Mouse (Mus musculus) liver, embryonic 11.5 days (tissue): ENCODE measurements around the gene Rad51d. TPM values are rescaled to one million over a fixed set of nuclear protein-coding genes. Genes with fewer than 3 reads are reported as not detected.

ENCODE experiments used
- ATAC-seq: fragments of 200-750 bp; cut with Nextera tagmentation; replicated peaks from 2 replicates; pipeline ENCODE4 v1.8.0; 2017; ENCODE audit warnings: moderate number of reproducible peaks, mild to moderate bottlenecking, moderate TSS enrichment, moderate library complexity; ENCODE audit not compliant: low FRiP score
- DNase-seq: peaks from one replicate; pipeline ENCODE4 v3.0.0-alpha.2; 2017; ENCODE audit warnings: low spot score
- H3K27ac ChIP-seq: fragments of 300-500 bp; sonication (generic); 2 replicates; pipeline ENCODE4 v1.5.1; 2014; ENCODE audit warnings: mild to moderate bottlenecking, low read depth, low read length, control low read depth
- H3K27me3 ChIP-seq: fragments of 300-500 bp; sonication (generic); replicated peaks from 2 replicates; pipeline ENCODE4 v1.6.1; 2014; ENCODE audit warnings: low read length, mixed read lengths; ENCODE audit not compliant: control insufficient read depth, insufficient read depth
- H3K36me3 ChIP-seq: fragments of 300-500 bp; sonication (generic); 2 replicates; pipeline ENCODE4 v1.6.1; 2014; ENCODE audit warnings: mild to moderate bottlenecking, low read length, moderate library complexity, mixed read lengths; ENCODE audit not compliant: control insufficient read depth, insufficient read depth
- H3K4me1 ChIP-seq: fragments of 300-500 bp; sonication (generic); replicated peaks from 2 replicates; pipeline ENCODE4 v1.6.1; 2014; ENCODE audit warnings: low read length, mixed read lengths; ENCODE audit not compliant: control insufficient read depth, insufficient read depth
- H3K4me2 ChIP-seq: fragments of 300-500 bp; sonication (generic); 2 replicates; pipeline ENCODE4 v1.6.1; 2014; ENCODE audit warnings: mild to moderate bottlenecking, control low read depth, moderate library complexity
- H3K4me3 ChIP-seq: fragments of 300-500 bp; sonication (generic); 2 replicates; pipeline ENCODE4 v1.5.1; 2014; ENCODE audit warnings: low read depth, low read length, control low read depth
- H3K9ac ChIP-seq: fragments of 300-500 bp; sonication (generic); 2 replicates; pipeline ENCODE4 v1.6.1; 2014; ENCODE audit warnings: low read depth, low read length, control low read depth
- H3K9me3 ChIP-seq: fragments of 300-500 bp; sonication (generic); 2 replicates; pipeline ENCODE4 v1.6.1; 2016; ENCODE audit warnings: low read length, inconsistent platforms, mixed read lengths; ENCODE audit not compliant: control insufficient read depth
- WGBS: fragments of 180-500 bp; shearing (Covaris S2); extraction: QIAGEN DNeasy Blood & Tissue Kit; methylation state at CpG from one replicate; pipeline ENCODE4 v1.1.7; 2014; 5-methylcytosine and 5-hydroxymethylcytosine counted together
- polyA plus RNA-seq: library from polyadenylated mRNA; unstranded; fragments of >200 nt; fragmentation: Nextera tagmentation; extraction: Ambion mirVana; gene quantifications from 2 replicates; pipeline ENCODE4 v1.2.1, GENCODE M21; 2014

Rad51d gene
- polyA plus RNA-seq, 1 experiment from 2014 or later, result 14.4 TPM

GRCm38 (mm10) chr11:82883180-82883579 is 7.2 kb downstream of the Rad51d start:
- Histone ChIP-seq H3K27ac (no peak overlapping the region), H3K9ac (no peak overlapping the region), H3K27me3 (no peaks in the 10 kb centered on the region), H3K4me1 (peaks cover under 1% of the 10 kb centered on the region; the same call in 1 of the 2 replicates), H3K4me2 (no peak overlapping the region), H3K9me3 (no peaks in the 10 kb centered on the region), H3K4me3 (no peak overlapping the region), H3K36me3 (no peaks in the 10 kb centered on the region)
- no peak for ATAC-seq
- no peak for DNase-seq
- 76% methylated on average over 8 of the region's 8 CpGs for WGBS

GRCm38 (mm10) chr11:82877726-82878344 is 12.6 kb downstream of the Rad51d start:
- H3K4me2 ChIP-seq, result no peak overlapping the region
- H3K36me3 ChIP-seq, result no peaks in the 10 kb centered on the region
- H3K9ac ChIP-seq, result no peak overlapping the region
- no peaks in the 10 kb centered on the region for H3K4me1 ChIP-seq
- DNase-seq (no peak), ATAC-seq (no peak)
- WGBS, result 87% methylated on average over 7 of the region's 7 CpGs
- no peak overlapping the region for H3K4me3 ChIP-seq
- no peak overlapping the region for H3K27ac ChIP-seq
- H3K9me3 ChIP-seq, result no peaks in the 10 kb centered on the region
- H3K27me3 ChIP-seq, result no peaks in the 10 kb centered on the region

DNA sequence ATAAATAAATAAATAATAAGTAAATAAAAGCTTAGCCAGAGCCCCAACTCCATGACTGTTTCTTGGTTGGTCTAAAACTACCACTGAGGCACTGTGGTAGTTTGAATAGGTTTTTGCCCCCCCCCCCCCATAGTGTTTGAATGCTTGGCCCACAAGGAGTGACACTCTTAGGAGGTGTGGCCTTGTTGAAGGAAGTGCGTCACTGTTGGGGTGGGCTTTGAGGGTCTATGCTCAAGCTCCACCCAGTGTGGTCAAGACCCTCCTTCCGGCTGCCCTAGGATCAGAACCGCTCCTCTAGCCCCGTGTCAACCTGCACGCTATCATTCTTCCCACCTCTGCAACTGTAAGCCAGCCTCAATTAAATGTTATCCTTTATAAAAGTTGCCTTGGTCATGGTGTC is 14.8 kb downstream of the Rad51d start:
- no peaks in the 10 kb centered on the region for H3K4me1 ChIP-seq
- ATAC-seq, result no peak
- H3K27ac ChIP-seq, result no peak overlapping the region
- H3K27me3 ChIP-seq, result no peaks in the 10 kb centered on the region
- no peak overlapping the region for H3K9ac ChIP-seq
- no peaks in the 10 kb centered on the region for H3K36me3 ChIP-seq
- 88% methylated on average over 5 of the region's 5 CpGs for WGBS
- H3K4me2 ChIP-seq, result no peak overlapping the region
- no peak overlapping the region for H3K4me3 ChIP-seq
- DNase-seq, result no peak
- no peaks in the 10 kb centered on the region for H3K9me3 ChIP-seq

DNA sequence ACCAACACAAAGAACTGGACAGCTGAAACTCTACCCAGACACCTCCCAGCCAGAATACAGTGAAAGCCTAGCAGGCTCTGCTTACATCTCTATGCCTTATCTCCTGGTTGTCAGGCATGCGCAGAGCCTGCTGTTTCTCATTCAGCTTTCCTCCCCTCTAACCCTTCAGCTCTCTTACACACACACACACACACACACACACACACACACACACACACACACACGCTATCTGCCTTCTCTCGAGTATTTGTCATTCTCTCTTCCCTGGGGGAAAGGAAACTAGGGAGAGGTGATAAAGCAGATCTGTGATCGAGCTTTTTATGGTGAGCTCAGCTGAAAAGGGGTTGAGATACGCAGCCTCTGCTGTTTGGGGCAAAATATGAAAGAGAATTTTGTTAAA is 15.5 kb downstream of the Rad51d start:
- 0 out of 2 replicates have a peak overlapping the region, but pooled peaks have one; percentile 13 for H3K27ac ChIP-seq

DNA sequence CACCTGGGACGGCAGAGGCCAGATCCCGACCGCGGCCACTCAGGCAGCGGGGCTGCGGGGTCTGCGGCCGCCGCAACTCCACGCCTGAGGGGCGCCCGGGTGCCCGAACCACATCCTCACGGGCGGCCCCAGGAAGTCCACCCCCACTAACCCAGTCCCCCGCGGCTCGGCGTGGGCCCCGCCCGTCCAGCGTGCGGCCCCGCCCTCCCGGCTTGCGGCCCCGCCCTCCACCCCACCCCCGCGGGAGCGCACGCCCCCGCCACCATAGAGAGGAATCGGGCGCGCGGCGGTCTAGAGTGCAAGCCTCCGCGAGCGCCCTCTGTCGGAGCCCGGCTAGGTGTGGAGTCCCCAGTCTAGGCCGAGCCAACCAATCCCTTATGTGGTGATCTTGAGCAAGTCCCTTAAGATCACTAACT is 19.4 kb downstream of the Rad51d start, which contains the start of gene Rffl:
Gene Rffl (minus strand): TSS at position 180 of the 416 bp plus-strand sequence.
- under 1% methylated on average over 42 of the region's 43 CpGs for WGBS
- H3K36me3 ChIP-seq, result no peaks in the 10 kb centered on the region
- no peaks in the 10 kb centered on the region for H3K27me3 ChIP-seq
- H3K9ac ChIP-seq, result peak within 1 kb of the TSS; percentile 90
- H3K4me2 ChIP-seq, result peak within 1 kb of the TSS; percentile 79
- ATAC-seq (peak; percentile 84), DNase-seq (peak; percentile 89)
- H3K27ac ChIP-seq, result peak within 1 kb of the TSS; percentile 86
- peaks cover 15% of the 10 kb centered on the region for H3K4me1 ChIP-seq
- H3K9me3 ChIP-seq, result no peaks in the 10 kb centered on the region
- peak within 1 kb of the TSS; percentile 93 for H3K4me3 ChIP-seq

More for the DNA sequence above, 15.5 kb downstream of the Rad51d start:
- ATAC-seq (peak; percentile 53), DNase-seq (no peak)
- H3K4me2 ChIP-seq, result peak overlapping the region; percentile 45
- no peak overlapping the region for H3K4me3 ChIP-seq
- no peaks in the 10 kb centered on the region for H3K4me1 ChIP-seq
- H3K9ac ChIP-seq, result no peak overlapping the region
- H3K36me3 ChIP-seq, result no peaks in the 10 kb centered on the region
- no peaks in the 10 kb centered on the region for H3K27me3 ChIP-seq
- 31% methylated on average over 5 of the region's 5 CpGs for WGBS
- no peaks in the 10 kb centered on the region for H3K9me3 ChIP-seq

DNA sequence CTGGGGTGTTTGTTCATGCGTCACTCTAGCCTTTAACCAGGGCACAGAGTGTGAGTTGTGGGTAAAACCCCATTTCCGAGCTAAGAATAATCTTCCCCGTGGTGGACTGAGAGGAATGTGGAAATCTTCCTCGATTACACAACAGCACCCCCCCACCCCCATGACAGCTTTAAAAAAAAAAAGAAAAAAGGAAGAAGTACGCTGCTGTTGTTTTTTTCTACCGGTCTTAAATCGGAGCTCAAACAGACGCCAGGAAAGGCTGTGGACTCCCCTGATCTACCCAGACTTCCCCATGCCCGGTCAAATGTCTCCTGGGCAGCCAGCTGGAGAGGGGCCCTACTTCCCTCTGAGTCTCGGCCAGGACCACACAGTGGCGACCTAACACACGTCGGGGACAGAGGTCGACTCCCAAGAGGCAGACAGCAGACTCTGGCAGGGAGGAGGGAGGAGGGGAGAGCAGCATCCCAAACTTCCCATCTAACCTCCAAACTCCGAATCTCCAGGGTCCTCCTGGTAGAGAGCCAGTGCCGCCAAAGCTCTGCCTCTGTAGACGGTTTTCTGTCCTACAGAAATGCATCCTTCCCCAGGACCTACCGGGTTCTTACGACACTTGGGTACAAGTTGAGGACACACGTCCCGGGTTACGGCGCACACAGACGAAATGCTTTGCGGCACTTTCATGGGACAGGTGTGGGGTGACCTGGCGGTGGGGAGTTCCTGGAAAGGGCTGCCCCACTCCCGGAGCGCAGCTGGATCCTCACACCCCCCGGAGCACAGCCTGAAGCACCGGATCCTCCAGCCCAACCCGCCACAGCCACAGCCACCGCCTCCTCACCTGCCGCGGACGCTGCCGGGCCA is 20.0 kb downstream of the Rad51d start:
- H3K9me3 ChIP-seq, result no peaks in the 10 kb centered on the region
- peak overlapping the region; percentile 86 for H3K27ac ChIP-seq
- ATAC-seq (peak; percentile 48), DNase-seq (peak; percentile 62)
- H3K9ac ChIP-seq, result peak overlapping the region; percentile 90
- peak overlapping the region; percentile 79 for H3K4me2 ChIP-seq
- no peaks in the 10 kb centered on the region for H3K36me3 ChIP-seq
- 2% methylated on average over 36 of the region's 36 CpGs for WGBS
- H3K4me3 ChIP-seq, result peak overlapping the region; percentile 93
- H3K27me3 ChIP-seq, result no peaks in the 10 kb centered on the region
- H3K4me1 ChIP-seq, result peaks cover 15% of the 10 kb centered on the region

DNA sequence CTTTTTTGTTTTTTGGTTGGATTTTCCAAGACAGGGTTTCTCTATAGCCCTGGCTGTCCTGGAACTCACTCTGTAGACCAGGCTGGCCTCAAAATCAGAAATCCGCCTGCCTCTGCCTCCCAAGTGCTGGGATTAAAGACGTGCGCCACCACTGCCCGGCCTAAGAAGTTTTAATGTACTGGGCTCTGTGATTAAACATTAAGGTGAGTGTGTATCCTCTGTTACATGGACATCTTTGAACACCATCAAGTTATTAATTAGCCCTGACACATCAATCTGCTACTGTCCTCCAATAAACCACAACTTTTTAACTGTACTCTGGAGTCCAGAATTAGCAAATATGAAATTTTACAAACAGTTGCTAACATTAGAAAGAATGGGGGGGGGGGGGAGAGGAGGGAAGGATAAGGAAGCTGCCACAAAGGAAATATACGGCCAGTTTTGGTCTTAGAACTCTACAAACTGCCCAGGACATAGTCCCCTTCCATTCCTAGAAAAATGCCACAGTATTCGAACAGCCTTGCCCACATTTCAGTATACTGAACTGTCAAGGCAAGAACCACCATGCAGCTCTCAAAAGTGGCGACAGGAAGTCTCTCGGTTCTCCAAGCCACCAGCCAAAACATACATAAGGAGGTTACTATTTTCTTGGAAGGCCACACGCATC is 20.8 kb downstream of the Rad51d start:
- H3K9me3 ChIP-seq, result no peaks in the 10 kb centered on the region
- ATAC-seq (no peak), DNase-seq (no peak)
- no peaks in the 10 kb centered on the region for H3K36me3 ChIP-seq
- H3K4me2 ChIP-seq, result peak overlapping the region; percentile 79
- H3K4me3 ChIP-seq, result peak overlapping the region; percentile 93
- H3K9ac ChIP-seq, result peak overlapping the region; percentile 90
- WGBS, result 48% methylated on average over 9 of the region's 9 CpGs
- H3K27me3 ChIP-seq, result no peaks in the 10 kb centered on the region
- H3K4me1 ChIP-seq, result peaks cover 15% of the 10 kb centered on the region
- peak overlapping the region; percentile 86 for H3K27ac ChIP-seq

- 48% methylated on average over 5 of the region's 5 CpGs for WGBS
- Histone ChIP-seq H3K27ac (peak overlapping the region; percentile 23; the same call in 1 of the 2 replicates), H3K4me2 (peak overlapping the region; percentile 49), H3K27me3 (no peaks in the 10 kb centered on the region), H3K4me3 (no peak overlapping the region), H3K9ac (peak overlapping the region; percentile 32; the same call in 1 of the 2 replicates), H3K36me3 (no peaks in the 10 kb centered on the region), H3K9me3 (no peaks in the 10 kb centered on the region), H3K4me1 (peaks cover 26% of the 10 kb centered on the region)
- ATAC-seq (no peak), DNase-seq (no peak)
Measured at GRCm38 (mm10) chr11:82867956-82868355, 22.5 kb downstream of the Rad51d start.
